Mouse (Mus musculus) heart, postnatal 0 days (tissue): Measurements from ENCODE around the gene Actn3. TPM values are rescaled to one million over a fixed set of nuclear protein-coding genes. Genes with fewer than 3 reads are reported as not detected.

Experiments used
- ATAC-seq: fragments of 200-750 bp; cut with Nextera tagmentation; 2 replicates; pipeline ENCODE4 v1.8.0; 2017; ENCODE audit warnings: low read depth, moderate number of reproducible peaks, moderate library complexity; ENCODE audit not compliant: insufficient read depth
- DNase-seq: peaks from one replicate; pipeline ENCODE4 v3.0.0-alpha.2; 2016; ENCODE audit warnings: low spot score
- H3K27ac ChIP-seq: fragments of 300-500 bp; sonication (generic); 2 replicates; pipeline ENCODE4 v1.5.1; 2014; ENCODE audit warnings: low read depth, mild to moderate bottlenecking
- H3K27me3 ChIP-seq: fragments of 300-500 bp; sonication (generic); 2 replicates; pipeline ENCODE4 v1.6.1; 2014; ENCODE audit warnings: low read length, mixed read lengths; ENCODE audit not compliant: control insufficient read depth, insufficient read depth
- H3K36me3 ChIP-seq: fragments of 300-500 bp; sonication (generic); replicated peaks from 2 replicates; pipeline ENCODE4 v1.6.1; 2014; ENCODE audit warnings: low read length, mixed read lengths; ENCODE audit not compliant: control insufficient read depth, insufficient read depth
- H3K4me1 ChIP-seq: fragments of 300-500 bp; sonication (generic); 2 replicates; pipeline ENCODE4 v1.6.1; 2014; ENCODE audit warnings: antibody characterized with exemption; ENCODE audit not compliant: control insufficient read depth, insufficient read depth
- H3K4me2 ChIP-seq: fragments of 300-500 bp; sonication (generic); 2 replicates; pipeline ENCODE4 v1.6.1; 2014; ENCODE audit warnings: low read depth, mild to moderate bottlenecking, low read length, moderate library complexity
- H3K4me3 ChIP-seq: fragments of 300-500 bp; sonication (generic); 2 replicates; pipeline ENCODE4 v1.5.1; 2014; ENCODE audit warnings: low read depth, low read length
- H3K9ac ChIP-seq: fragments of 300-500 bp; sonication (generic); replicated peaks from 2 replicates; pipeline ENCODE4 v1.6.1; 2014; ENCODE audit warnings: low read depth, low read length, mixed read lengths
- H3K9me3 ChIP-seq: fragments of 300-500 bp; sonication (generic); replicated peaks from 2 replicates; pipeline ENCODE4 v1.6.1; 2016; ENCODE audit warnings: low read length; ENCODE audit not compliant: control insufficient read depth
- CTCF ChIP-seq: IDR thresholded peaks from 2 replicates; pipeline ENCODE4 v1.5.1; 2016; ENCODE audit warnings: antibody characterized with exemption, control low read depth, low read depth
- EP300 ChIP-seq: IDR thresholded peaks from 2 replicates; pipeline ENCODE4 v1.6.1; 2016; ENCODE audit warnings: antibody characterized with exemption, low read depth
- WGBS: fragments of 180-500 bp; shearing (Covaris S2); extraction: QIAGEN DNeasy Blood & Tissue Kit; methylation state at CpG from one replicate; pipeline ENCODE4 v1.1.7; 2014; 5-methylcytosine and 5-hydroxymethylcytosine counted together
- polyA plus RNA-seq: library from polyadenylated mRNA; unstranded; fragments of >200 nt; fragmentation: Nextera tagmentation; extraction: Ambion mirVana; gene quantifications from 2 replicates; pipeline ENCODE4 v1.2.1, GENCODE M21; 2015
- total RNA-seq: library from RNA; depleted of rRNA; stranded (reverse); fragments of >200 nt; gene quantifications from 2 replicates; pipeline ENCODE4 v1.2.3, GENCODE M21; 2014; ENCODE audit warnings: low replicate concordance

Actn3 gene
- total and polyA plus RNA-seq, 2 experiments from 2014 or later, result 0.72 to 0.95 TPM

DNA sequence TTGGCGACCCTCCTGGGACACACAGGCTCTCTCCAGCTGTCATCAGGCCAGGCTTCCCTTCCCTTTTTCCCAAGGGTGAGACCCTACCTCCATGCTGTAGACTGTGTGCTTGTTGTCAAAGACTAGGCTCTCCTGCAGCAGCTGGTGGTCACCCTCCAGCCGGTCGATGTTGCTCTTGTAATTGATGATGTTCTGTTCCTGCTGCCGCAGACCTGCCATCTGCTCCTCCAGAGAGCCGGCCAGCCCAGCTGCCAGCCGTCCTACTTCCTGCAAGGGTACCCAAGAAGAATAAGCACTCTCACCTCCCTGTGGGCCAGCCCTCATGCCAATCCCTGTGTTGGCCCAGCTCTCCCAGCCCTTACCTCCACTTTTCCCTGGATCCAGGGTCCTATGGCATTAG is 14.7 kb downstream of the Actn3 start:
- H3K9me3 ChIP-seq, result no peaks in the 10 kb centered on the region
- H3K4me3 ChIP-seq, result no peak overlapping the region
- 0 out of 2 replicates have a peak, but pooled peaks cover 3% of the 10 kb centered on the region for H3K27me3 ChIP-seq
- TF ChIP-seq EP300 (no peak), CTCF (no peak)
- peaks cover 4% of the 10 kb centered on the region; the same call in 1 of the 2 replicates for H3K36me3 ChIP-seq
- H3K4me1 ChIP-seq, result 0 out of 2 replicates have a peak, but pooled peaks cover 4% of the 10 kb centered on the region
- WGBS, result 73% methylated on average over 6 of the region's 6 CpGs
- DNase-seq (no peak), ATAC-seq (no peak)
- H3K9ac ChIP-seq, result no peak overlapping the region
- H3K4me2 ChIP-seq, result no peak overlapping the region
- H3K27ac ChIP-seq, result no peak overlapping the region

GRCm38 (mm10) chr19:4859081-4859480 is 18.6 kb downstream of the Actn3 start:
- Histone ChIP-seq H3K27ac (no peak overlapping the region), H3K27me3 (no peaks in the 10 kb centered on the region), H3K4me1 (0 out of 2 replicates have a peak, but pooled peaks cover 6% of the 10 kb centered on the region), H3K4me3 (no peak overlapping the region), H3K36me3 (peaks cover 4% of the 10 kb centered on the region; the same call in 1 of the 2 replicates), H3K9ac (no peak overlapping the region), H3K4me2 (no peak overlapping the region), H3K9me3 (no peaks in the 10 kb centered on the region)
- DNase-seq, result no peak
- 33% methylated on average over 6 of the region's 6 CpGs for WGBS
- no peak for TF ChIP-seq CTCF
- TF ChIP-seq EP300, result no peak
- no peak for ATAC-seq

GRCm38 (mm10) chr19:4855951-4856350 is 21.8 kb downstream of the Actn3 start:
- H3K36me3 ChIP-seq, result no peaks in the 10 kb centered on the region; the same call in 1 of the 2 replicates
- H3K4me3 ChIP-seq, result peak overlapping the region; percentile 56; the same call in 1 of the 2 replicates
- TF ChIP-seq EP300 (no peak), CTCF (no peak)
- no peak overlapping the region for H3K27ac ChIP-seq
- H3K9me3 ChIP-seq, result no peaks in the 10 kb centered on the region
- no peak overlapping the region for H3K9ac ChIP-seq
- 0 out of 2 replicates have a peak, but pooled peaks cover 6% of the 10 kb centered on the region for H3K4me1 ChIP-seq
- ATAC-seq, result no peak
- no peak for DNase-seq
- no peaks in the 10 kb centered on the region for H3K27me3 ChIP-seq
- peak overlapping the region; percentile 95 for H3K4me2 ChIP-seq
- WGBS, result 80% methylated on average over 4 of the region's 4 CpGs

DNA sequence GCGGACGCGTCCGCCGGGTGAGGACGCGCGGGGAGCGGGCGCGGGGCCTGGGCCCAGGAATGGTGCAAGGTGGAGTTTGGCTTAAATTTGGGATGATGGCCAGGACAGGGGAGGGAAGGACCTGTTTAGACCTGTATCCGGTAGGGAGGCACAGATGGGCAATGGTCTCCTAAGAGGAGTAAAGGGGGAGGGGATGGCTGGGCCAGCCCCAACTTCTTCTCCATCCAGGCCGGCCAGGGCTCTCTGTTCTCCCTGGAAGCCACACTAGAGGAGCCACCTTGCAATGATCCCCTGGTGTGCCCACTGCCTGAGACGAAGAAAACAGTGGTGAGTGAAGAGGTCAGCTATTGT is 22.3 kb downstream of the Actn3 start:
- H3K9ac ChIP-seq, result peak overlapping the region; percentile 56
- no peaks in the 10 kb centered on the region for H3K9me3 ChIP-seq
- TF ChIP-seq CTCF (no peak), EP300 (no peak)
- peak overlapping the region; percentile 56; the same call in 1 of the 2 replicates for H3K27ac ChIP-seq
- peak overlapping the region; percentile 56 for H3K4me3 ChIP-seq
- H3K4me2 ChIP-seq, result peak overlapping the region; percentile 95
- H3K4me1 ChIP-seq, result 0 out of 2 replicates have a peak, but pooled peaks cover 6% of the 10 kb centered on the region
- DNase-seq (no peak), ATAC-seq (no peak; the same call in 1 of the 2 replicates)
- no peaks in the 10 kb centered on the region for H3K27me3 ChIP-seq
- 2% methylated on average over 14 of the region's 14 CpGs for WGBS
- no peaks in the 10 kb centered on the region; the same call in 1 of the 2 replicates for H3K36me3 ChIP-seq

- H3K27ac ChIP-seq, result peak within 1 kb of the TSS; percentile 56; the same call in 1 of the 2 replicates
- no peak for TF ChIP-seq EP300
- TF ChIP-seq CTCF, result no peak
- no peaks in the 10 kb centered on the region for H3K36me3 ChIP-seq
- 0 out of 2 replicates have a peak, but pooled peaks cover 6% of the 10 kb centered on the region for H3K4me1 ChIP-seq
- DNase-seq, result peak; percentile 79
- H3K9me3 ChIP-seq, result no peaks in the 10 kb centered on the region
- H3K9ac ChIP-seq, result peak within 1 kb of the TSS; percentile 56
- peak; percentile 92 for ATAC-seq
- WGBS, result 3% methylated on average over 45 of the region's 45 CpGs
- peak within 1 kb of the TSS; percentile 56 for H3K4me3 ChIP-seq
- H3K27me3 ChIP-seq, result no peaks in the 10 kb centered on the region
- peak within 1 kb of the TSS; percentile 95 for H3K4me2 ChIP-seq
Measured at GRCm38 (mm10) chr19:4854552-4855469, 22.9 kb downstream of the Actn3 start, which contains the start of gene Ctsf. TSS of gene Ctsf (plus strand) at chr19:4855130.
